Mouse (Mus musculus): ENCODE measurements at regions not wholly inside any gene's neighbourhood (a gene's known extent, or its start where the extent isn't known, plus 50 kb on each side); places are given as distances from the start of the nearest gene placed in this dataset.

DNA sequence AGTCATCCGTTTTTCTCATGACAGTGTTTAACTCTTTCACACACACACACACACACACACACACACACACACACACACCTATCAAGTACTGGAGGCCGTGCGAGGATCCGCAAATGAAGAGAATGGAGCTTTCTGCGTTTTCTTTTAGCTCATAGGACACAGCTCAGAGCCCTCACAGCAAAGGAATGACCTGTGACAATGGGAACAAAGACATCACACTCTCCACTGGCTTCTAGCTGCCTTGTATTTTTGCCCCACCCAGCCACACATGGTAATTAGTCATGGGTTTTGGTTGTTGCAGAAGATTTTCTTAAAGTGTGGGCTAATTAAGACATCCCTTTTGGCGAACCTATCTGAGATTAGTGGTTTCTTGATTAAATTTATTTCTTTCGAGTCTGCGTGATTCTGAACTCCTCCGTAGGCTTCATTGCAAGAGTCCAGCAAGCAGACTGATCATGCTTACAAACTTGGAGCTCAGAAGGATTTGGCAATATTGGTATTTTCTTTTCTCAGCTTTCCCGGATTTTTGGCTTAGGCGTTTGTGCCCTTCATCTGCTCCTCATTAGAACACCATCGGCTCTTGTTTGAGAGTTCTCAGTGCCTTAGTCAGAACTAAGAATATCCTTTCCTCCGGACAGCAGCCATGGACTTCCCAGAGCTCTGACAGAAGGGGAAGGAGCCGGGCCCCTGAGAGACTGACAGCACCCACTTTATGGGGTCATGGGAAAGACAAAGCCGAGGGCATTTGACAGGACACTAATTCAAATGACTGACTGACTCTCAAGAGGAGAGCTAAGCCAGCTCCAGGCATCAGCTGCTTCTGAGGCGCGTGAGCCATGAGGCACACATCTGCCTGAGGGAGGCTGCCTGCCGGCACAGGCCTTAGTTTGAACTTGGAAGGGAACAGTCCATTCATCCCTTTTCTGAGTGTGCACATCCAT is 158.8 kb downstream of the Cxcl12 start:
- ATAC-seq (replicated peaks; ENCODE audit: low FRiP score, low TSS enrichment, poor library complexity, severe bottlenecking), result no peak

GRCm38 (mm10) chr6:117329164-117329939 is 161.0 kb downstream of the Cxcl12 start:
- no peak for ATAC-seq (replicated peaks; ENCODE audit: low FRiP score, low TSS enrichment, poor library complexity, severe bottlenecking)

DNA sequence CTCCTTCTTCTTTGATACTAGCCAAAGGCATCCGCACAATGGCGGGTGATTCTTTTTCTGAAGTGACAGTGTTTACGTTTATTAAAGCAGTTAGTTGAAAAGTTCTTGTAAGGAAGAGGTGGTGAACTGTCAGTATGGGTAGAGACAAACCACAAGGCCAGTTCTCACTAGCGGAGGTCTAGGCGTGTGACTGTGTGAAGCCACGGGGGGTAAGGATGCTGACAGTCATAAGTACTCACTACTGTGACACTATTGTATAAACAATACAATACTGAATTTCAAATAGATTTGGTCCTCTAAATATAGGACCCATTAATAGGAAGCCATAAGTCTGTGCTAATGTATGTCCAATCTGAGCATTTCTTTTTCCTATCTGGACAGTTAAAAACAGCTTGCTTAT is 161.9 kb downstream of the Cxcl12 start:
- no peak for ATAC-seq (replicated peaks; ENCODE audit: low FRiP score, low TSS enrichment, poor library complexity, severe bottlenecking)

DNA sequence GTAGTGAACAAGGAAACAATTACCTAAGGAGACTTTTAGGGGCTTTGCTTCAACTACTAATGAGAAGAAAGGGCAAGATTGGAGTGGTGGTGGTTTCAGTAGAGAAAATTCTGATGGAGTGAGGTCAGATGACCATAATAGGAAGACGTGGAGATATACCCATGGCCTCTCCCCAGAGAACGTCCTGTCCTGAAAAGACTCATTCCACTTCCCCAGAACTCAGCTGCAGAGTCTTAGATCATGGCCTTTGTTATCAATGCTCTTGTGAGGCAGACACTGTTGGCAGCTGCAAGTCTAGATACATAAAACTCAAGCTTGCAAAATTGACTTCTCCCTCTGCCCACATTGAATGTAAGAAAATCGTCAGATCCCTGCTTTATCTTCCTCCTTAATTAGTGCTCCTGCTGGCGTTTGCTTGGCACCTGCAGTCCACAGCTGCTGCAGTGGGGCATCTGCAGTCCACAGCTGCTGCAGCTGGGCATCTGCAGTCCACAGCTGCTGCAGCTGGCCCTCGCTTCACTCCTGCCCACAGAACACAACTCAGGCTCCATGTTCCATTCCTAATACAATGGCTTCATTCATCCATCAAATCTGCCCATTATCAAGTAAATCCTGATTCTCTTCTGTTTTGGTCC is 162.5 kb downstream of the Cxcl12 start:
- ATAC-seq (replicated peaks; ENCODE audit: low FRiP score, low TSS enrichment, poor library complexity, severe bottlenecking), result no peak

DNA sequence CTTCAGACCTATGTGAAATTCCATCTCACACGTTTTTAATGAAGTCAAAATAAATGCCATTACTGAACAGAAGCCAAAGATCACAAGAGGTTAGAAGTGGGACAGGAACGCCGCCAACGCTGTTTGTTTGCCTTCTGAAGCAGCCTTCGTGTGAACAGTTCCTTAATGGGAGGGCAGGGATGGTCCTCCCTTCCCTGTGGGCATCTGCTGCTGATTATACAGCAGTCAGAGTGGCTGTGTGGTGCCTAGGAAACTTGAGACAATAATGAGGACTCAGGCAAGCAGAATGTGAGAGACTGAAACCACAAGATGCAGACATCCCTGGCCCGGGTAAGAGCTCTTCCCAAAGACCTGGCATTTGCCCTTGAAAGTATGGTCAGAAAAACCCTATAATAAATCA is 164.3 kb downstream of the Cxcl12 start:
- ATAC-seq (replicated peaks; ENCODE audit: low FRiP score, low TSS enrichment, poor library complexity, severe bottlenecking), result no peak

GRCm38 (mm10) chr6:117342123-117342522 is 173.8 kb downstream of the Cxcl12 start:
- no peak for ATAC-seq (replicated peaks; ENCODE audit: low FRiP score, low TSS enrichment, poor library complexity, severe bottlenecking)

- ATAC-seq (replicated peaks; ENCODE audit: low FRiP score, low TSS enrichment, poor library complexity, severe bottlenecking), result no peak
These were observed 179.0 kb downstream of the Cxcl12 start for GRCm38 (mm10) chr6:117347356-117347755.

GRCm38 (mm10) chr6:117351846-117352245 is 183.5 kb downstream of the Cxcl12 start:
- ATAC-seq (replicated peaks; ENCODE audit: low FRiP score, low TSS enrichment, poor library complexity, severe bottlenecking), result no peak

DNA sequence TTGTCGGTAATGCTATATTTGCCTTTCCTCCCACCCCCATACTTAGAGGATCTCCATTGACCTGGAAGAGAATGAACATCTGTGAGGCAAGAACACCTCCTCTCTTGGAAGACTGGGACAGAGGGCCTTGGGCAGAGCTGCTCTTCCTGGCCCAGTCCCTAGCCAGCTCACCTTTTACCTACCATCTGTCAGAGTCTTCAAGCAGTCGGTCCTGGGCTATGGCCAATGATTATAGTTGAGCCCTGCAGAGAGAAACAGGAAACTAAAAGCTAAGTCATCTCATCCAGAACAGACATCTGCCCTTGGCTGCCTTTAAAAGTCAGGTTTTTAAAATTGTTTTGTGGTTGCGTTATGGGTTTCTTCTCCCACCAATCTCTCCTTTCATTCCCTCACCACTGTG is 184.8 kb downstream of the Cxcl12 start:
- ATAC-seq (replicated peaks; ENCODE audit: low FRiP score, low TSS enrichment, poor library complexity, severe bottlenecking), result no peak

DNA sequence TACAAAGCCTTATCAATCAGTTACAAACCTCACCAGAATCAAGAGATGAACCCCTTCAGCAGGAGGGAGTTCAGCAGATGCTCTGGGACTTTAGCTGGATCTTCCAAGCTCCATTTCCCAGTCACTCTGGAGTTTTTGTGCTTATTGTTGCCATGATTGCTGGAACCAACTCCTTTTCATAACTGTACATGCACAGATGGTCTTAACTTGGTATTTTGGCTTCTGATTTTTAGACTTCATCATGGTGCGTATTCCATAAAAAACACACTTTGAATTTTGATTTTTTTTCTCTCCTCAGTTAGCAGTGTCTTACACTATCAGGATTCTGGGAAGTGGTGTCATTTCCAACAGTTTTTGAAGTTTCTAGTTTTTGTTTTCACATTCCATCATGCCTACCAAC is 187.8 kb downstream of the Cxcl12 start:
- ATAC-seq (replicated peaks; ENCODE audit: low FRiP score, low TSS enrichment, poor library complexity, severe bottlenecking), result no peak

- no peak for ATAC-seq (replicated peaks; ENCODE audit: low FRiP score, low TSS enrichment, poor library complexity, severe bottlenecking)
These were observed 191.1 kb downstream of the Cxcl12 start for GRCm38 (mm10) chr6:117359401-117359800.

DNA sequence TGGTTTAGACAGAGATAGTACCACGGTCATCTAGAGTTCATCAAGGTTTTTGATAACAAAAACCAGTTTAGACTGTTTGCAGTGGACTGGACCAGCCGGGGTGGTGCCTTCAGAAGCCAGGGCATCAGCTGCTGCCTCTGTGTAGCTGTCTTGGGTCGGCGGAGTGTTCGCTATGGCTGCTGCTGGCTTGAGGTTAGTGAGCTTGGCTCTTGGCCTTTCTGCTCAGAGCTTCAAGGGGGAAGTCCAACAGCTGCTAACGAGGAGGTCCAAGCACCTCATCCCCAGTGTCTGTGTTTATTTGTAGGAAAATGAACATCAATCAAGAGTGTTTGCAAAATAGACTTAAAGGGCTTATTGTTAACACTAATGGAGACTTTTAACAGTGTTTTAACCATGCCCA is 198.2 kb downstream of the Cxcl12 start:
- no peak for ATAC-seq (replicated peaks; ENCODE audit: low FRiP score, low TSS enrichment, poor library complexity, severe bottlenecking)

- ATAC-seq (replicated peaks; ENCODE audit: low FRiP score, low TSS enrichment, poor library complexity, severe bottlenecking), result no peak
These were observed 207.7 kb downstream of the Cxcl12 start for GRCm38 (mm10) chr6:117375989-117376388.

DNA sequence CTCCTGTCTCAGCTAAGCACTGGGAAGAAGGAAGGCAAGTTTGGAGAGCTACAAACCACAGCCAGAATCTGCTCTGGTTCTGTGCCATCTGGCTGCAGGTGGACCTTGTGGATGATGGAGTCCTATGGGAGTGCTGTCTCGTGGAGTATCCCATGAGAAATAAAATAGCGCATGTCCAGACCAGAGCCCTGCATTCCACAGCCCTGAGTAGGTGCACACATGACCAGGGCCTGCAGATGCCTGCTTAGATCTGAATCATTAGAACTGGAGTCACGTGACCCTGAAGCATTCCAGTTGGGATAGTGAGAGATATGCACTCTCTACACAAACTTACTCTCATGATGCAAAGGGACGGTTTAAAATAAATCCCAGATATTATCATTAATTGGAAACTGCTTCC is 211.6 kb downstream of the Cxcl12 start:
- ATAC-seq (replicated peaks; ENCODE audit: low FRiP score, low TSS enrichment, poor library complexity, severe bottlenecking), result no peak

DNA sequence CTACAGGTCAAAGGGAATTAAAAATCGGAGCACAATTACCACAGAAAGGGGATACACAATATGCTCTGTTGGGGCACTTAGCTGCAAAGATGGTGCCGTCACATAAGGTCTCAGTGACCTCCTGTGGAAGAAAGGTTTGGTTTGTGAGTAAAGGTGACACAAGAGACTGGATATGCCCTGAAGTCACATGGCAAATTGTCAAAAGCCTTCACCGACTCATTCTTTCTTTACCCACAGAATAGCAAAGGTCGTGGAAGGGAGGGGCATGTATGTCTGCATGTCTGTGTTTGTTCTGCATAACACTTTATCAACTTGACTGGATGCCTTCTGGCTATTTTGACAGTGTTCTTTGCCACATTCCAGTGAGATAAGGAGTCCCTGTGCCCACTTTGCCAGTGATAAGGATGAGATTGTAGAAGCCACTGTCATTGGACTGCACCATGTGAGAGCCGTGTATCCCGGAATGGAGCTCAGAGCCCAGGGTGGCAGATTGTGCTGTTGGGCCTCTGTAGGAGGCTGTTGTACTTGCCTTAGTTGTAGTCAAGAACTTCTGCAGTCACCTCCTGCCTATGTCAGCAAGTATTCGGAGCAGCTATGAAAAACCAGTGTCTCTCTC is 222.0 kb downstream of the Cxcl12 start:
- no peak for ATAC-seq (replicated peaks; ENCODE audit: low FRiP score, low TSS enrichment, poor library complexity, severe bottlenecking)

- ATAC-seq (replicated peaks; ENCODE audit: low FRiP score, low TSS enrichment, poor library complexity, severe bottlenecking), result no peak
These were observed 225.1 kb downstream of the Cxcl12 start for GRCm38 (mm10) chr6:117393480-117393879.

GRCm38 (mm10) chr6:117405589-117406311 is 237.4 kb downstream of the Cxcl12 start:
- ATAC-seq (replicated peaks; ENCODE audit: low FRiP score, low TSS enrichment, poor library complexity, severe bottlenecking), result no peak

- ATAC-seq (replicated peaks; ENCODE audit: low FRiP score, low TSS enrichment, poor library complexity, severe bottlenecking), result no peak
These were observed 237.9 kb downstream of the Cxcl12 start for GRCm38 (mm10) chr6:117406312-117406595.

DNA sequence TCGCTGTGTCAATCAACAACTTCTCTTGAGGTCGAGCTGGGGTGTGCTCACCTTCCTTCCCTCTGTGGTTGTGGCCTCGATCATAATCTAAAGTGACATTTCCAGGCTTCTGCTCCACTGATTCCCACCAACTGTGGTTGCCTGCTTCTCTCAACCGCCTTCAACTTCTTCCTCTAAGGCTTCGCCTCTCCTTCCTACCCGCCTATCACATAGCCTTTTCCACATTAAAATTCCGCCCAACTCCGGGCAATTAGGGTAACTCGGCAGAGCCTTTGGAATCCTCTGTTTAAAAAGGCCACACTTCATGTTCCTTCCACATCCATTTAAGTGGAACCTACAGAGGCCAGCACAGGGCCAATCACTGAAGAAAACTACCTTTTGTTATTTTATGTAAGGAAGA is 238.4 kb downstream of the Cxcl12 start:
- no peak for ATAC-seq (replicated peaks; ENCODE audit: low FRiP score, low TSS enrichment, poor library complexity, severe bottlenecking)
